Mouse (Mus musculus): ENCODE measurements around the gene Appl2.

- TF ChIP-seq POLR2A (IDR thresholded peaks at IDR 0.05; ENCODE audit: borderline replicate concordance, extremely low read depth, insufficient read depth, insufficient read length, poor library complexity, severe bottlenecking) (no peak), CTCF (IDR thresholded peaks at IDR 0.05; ENCODE audit: borderline replicate concordance, extremely low read depth, insufficient read depth, insufficient read length) (no peak)
Observed at GRCm38 (mm10) chr10:83603956-83604564, 44.5 kb downstream of the Appl2 start.
